Mouse (Mus musculus) CH12.LX (cell line): ENCODE results near the gene Rbm6. TPM values are rescaled to one million over a fixed set of nuclear protein-coding genes. Genes with fewer than 3 reads are reported as not detected.

Source experiments
- DNase-seq: peaks from one replicate; pipeline ENCODE4 v3.0.0-alpha.2; 2013; ENCODE audit errors: extremely low read depth
- H3K27ac ChIP-seq: 2 replicates; pipeline ENCODE4 v1.5.1; 2012; ENCODE audit warnings: low read depth, mild to moderate bottlenecking, control low read depth, moderate library complexity; ENCODE audit not compliant: insufficient read depth
- H3K27me3 ChIP-seq: replicated peaks from 2 replicates; pipeline ENCODE3; 2012; ENCODE audit warnings: inconsistent platforms
- H3K36me3 ChIP-seq, 2 experiments: replicated peaks in 1 of 2; 2 replicates each; pipeline versions ENCODE3 to v1.6.1; 2012; ENCODE audit warnings: inconsistent platforms in 1 of 2, low read length in 1 of 2, mild to moderate bottlenecking in 1 of 2, mixed read lengths in 1 of 2, moderate library complexity in 1 of 2; ENCODE audit not compliant: control insufficient read depth in 1 of 2, insufficient read depth in 1 of 2
- H3K4me1 ChIP-seq, 2 experiments: 2 replicates each; pipeline ENCODE4 v1.6.1; 2012; ENCODE audit warnings: inconsistent platforms in 1 of 2, moderate library complexity in 1 of 2; ENCODE audit not compliant: insufficient read depth in 2 of 2, control insufficient read depth in 1 of 2
- H3K4me2 ChIP-seq: 2 replicates; pipeline ENCODE4 v1.6.1; 2012; ENCODE audit warnings: low read depth, mild to moderate bottlenecking, control low read depth; ENCODE audit not compliant: poor library complexity, insufficient read depth, severe bottlenecking
- H3K4me3 ChIP-seq, 3 experiments: fragments of 150-350 bp in 1 of 3; sonication (generic) in 1 of 3; replicated peaks in 1 of 3; 2 replicates each; pipeline versions ENCODE3 to v1.5.1; 2011 to 2012; ENCODE audit warnings: low read depth in 2 of 3, low read length in 2 of 3, mild to moderate bottlenecking in 2 of 3, moderate library complexity in 2 of 3, control low read depth in 1 of 3, improper control_type of control experiment in 1 of 3, inconsistent platforms in 1 of 3, mixed read lengths in 1 of 3; ENCODE audit not compliant: poor library complexity in 1 of 3
- H3K79me2 ChIP-seq: replicated peaks from 2 replicates; pipeline ENCODE4 v1.6.1; 2012; ENCODE audit warnings: mild to moderate bottlenecking, moderate library complexity; ENCODE audit not compliant: control insufficient read depth, poor library complexity, insufficient read depth, severe bottlenecking; ENCODE audit errors: extremely low read depth
- H3K9ac ChIP-seq: 2 replicates; pipeline ENCODE4 v1.6.1; 2012; ENCODE audit warnings: low read depth, mild to moderate bottlenecking, control low read depth, moderate library complexity; ENCODE audit not compliant: insufficient read depth
- H3K9me3 ChIP-seq: replicated peaks from 2 replicates; pipeline ENCODE3; 2012; ENCODE audit warnings: low read length, inconsistent platforms, mixed read lengths
- BHLHE40 ChIP-seq: IDR thresholded peaks from 2 replicates; pipeline ENCODE4 v1.6.1; 2011; ENCODE audit warnings: mild to moderate bottlenecking, low read depth, low read length, improper control_type of control experiment
- CHD1 ChIP-seq: IDR thresholded peaks from 2 replicates; pipeline ENCODE4 v1.6.1; 2012; ENCODE audit warnings: low read depth, low read length, improper control_type of control experiment, inconsistent platforms
- CHD2 ChIP-seq: IDR thresholded peaks from 2 replicates; pipeline ENCODE4 v1.6.1; 2011; ENCODE audit warnings: low read length, improper control_type of control experiment
- E2F4 ChIP-seq: IDR thresholded peaks from 2 replicates; pipeline ENCODE4 v1.6.1; 2011; ENCODE audit warnings: low read depth, low read length, improper control_type of control experiment; ENCODE audit not compliant: insufficient replicate concordance
- ELF1 ChIP-seq: IDR thresholded peaks from 2 replicates; pipeline ENCODE4 v1.6.1; 2014; ENCODE audit warnings: low read depth, mild to moderate bottlenecking, inconsistent platforms, low read length, improper control_type of control experiment
- EP300 ChIP-seq: IDR thresholded peaks from 2 replicates; pipeline ENCODE4 v1.6.1; 2011; ENCODE audit warnings: low read length, improper control_type of control experiment
- ETS1 ChIP-seq: conservative IDR thresholded peaks from 2 replicates; pipeline ENCODE4 v1.6.1; 2012; ENCODE audit warnings: low read depth, mild to moderate bottlenecking, inconsistent platforms, low read length, improper control_type of control experiment, moderate library complexity
- GABPA ChIP-seq: IDR thresholded peaks from 2 replicates; pipeline ENCODE4 v1.6.1; 2012; ENCODE audit warnings: low read depth, low read length, improper control_type of control experiment, inconsistent platforms; ENCODE audit not compliant: insufficient replicate concordance
- HCFC1 ChIP-seq: IDR thresholded peaks from 2 replicates; pipeline ENCODE4 v1.6.1; 2012; ENCODE audit warnings: low read depth, mild to moderate bottlenecking, inconsistent platforms, low read length, improper control_type of control experiment
- IRF4 ChIP-seq: IDR thresholded peaks from 2 replicates; pipeline ENCODE4 v1.6.1; 2014; ENCODE audit warnings: low read depth, mild to moderate bottlenecking, inconsistent platforms, low read length, improper control_type of control experiment
- JUN ChIP-seq: IDR thresholded peaks from 2 replicates; pipeline ENCODE4 v1.6.1; 2011; ENCODE audit warnings: low read depth, mild to moderate bottlenecking, low read length, improper control_type of control experiment, moderate library complexity; ENCODE audit not compliant: insufficient read depth
- JUND ChIP-seq: conservative IDR thresholded peaks from 2 replicates; pipeline ENCODE4 v1.6.1; 2011; ENCODE audit warnings: low read depth, low read length, improper control_type of control experiment
- KAT2A ChIP-seq: IDR thresholded peaks from 2 replicates; pipeline ENCODE4 v1.6.1; 2012; ENCODE audit warnings: low read length, improper control_type of control experiment, inconsistent platforms; ENCODE audit not compliant: insufficient replicate concordance
- MAFK ChIP-seq: IDR thresholded peaks from 2 replicates; pipeline ENCODE4 v1.6.1; 2011; ENCODE audit warnings: low read length, improper control_type of control experiment; ENCODE audit not compliant: insufficient replicate concordance
- MAX ChIP-seq: IDR thresholded peaks from 2 replicates; pipeline ENCODE4 v1.6.1; 2011; ENCODE audit warnings: low read length, improper control_type of control experiment
- MAZ ChIP-seq: IDR thresholded peaks from 2 replicates; pipeline ENCODE4 v1.6.1; 2012; ENCODE audit warnings: low read depth, mild to moderate bottlenecking, inconsistent platforms, low read length, improper control_type of control experiment, moderate library complexity
- MEF2A ChIP-seq: IDR thresholded peaks from 2 replicates; pipeline ENCODE4 v1.6.1; 2014; ENCODE audit warnings: low read depth, mild to moderate bottlenecking, inconsistent platforms, low read length, improper control_type of control experiment, borderline replicate concordance
- MYC ChIP-seq: IDR thresholded peaks from 2 replicates; pipeline ENCODE4 v1.6.1; 2011; ENCODE audit warnings: low read depth, mild to moderate bottlenecking, improper control_type of control experiment, low read length
- NELFE ChIP-seq: IDR thresholded peaks from 2 replicates; pipeline ENCODE4 v1.6.1; 2011; ENCODE audit warnings: low read depth, low read length, improper control_type of control experiment
- PAX5 ChIP-seq: IDR thresholded peaks from 2 replicates; pipeline ENCODE4 v1.6.1; 2012; ENCODE audit warnings: low read length, inconsistent platforms, mixed read lengths
- POLR2AphosphoS2 ChIP-seq: IDR thresholded peaks from 2 replicates; pipeline ENCODE4 v1.6.1; 2011; ENCODE audit warnings: low read depth, low read length, improper control_type of control experiment
- RAD21 ChIP-seq: IDR thresholded peaks from 2 replicates; pipeline ENCODE4 v1.6.1; 2011; ENCODE audit warnings: low read depth, mild to moderate bottlenecking, low read length, improper control_type of control experiment, moderate library complexity
- RCOR1 ChIP-seq: conservative IDR thresholded peaks from 2 replicates; pipeline ENCODE4 v1.6.1; 2012; ENCODE audit warnings: low read depth, mild to moderate bottlenecking, inconsistent platforms, low read length, improper control_type of control experiment
- SIN3A ChIP-seq: IDR thresholded peaks from 2 replicates; pipeline ENCODE4 v1.6.1; 2012; ENCODE audit warnings: low read length, improper control_type of control experiment, inconsistent platforms
- SMC3 ChIP-seq: IDR thresholded peaks from 2 replicates; pipeline ENCODE4 v1.6.1; 2011; ENCODE audit warnings: low read depth, low read length, improper control_type of control experiment
- TBP ChIP-seq: conservative IDR thresholded peaks from 2 replicates; pipeline ENCODE4 v1.6.1; 2011; ENCODE audit warnings: low read depth, low read length, improper control_type of control experiment
- USF1 ChIP-seq: IDR thresholded peaks from 2 replicates; pipeline ENCODE4 v1.6.1; 2014; ENCODE audit warnings: low read depth, mild to moderate bottlenecking, inconsistent platforms, low read length, improper control_type of control experiment
- ZMIZ1 ChIP-seq: IDR thresholded peaks from 2 replicates; pipeline ENCODE4 v1.6.1; 2012; ENCODE audit warnings: low read depth, mild to moderate bottlenecking, inconsistent platforms, low read length, improper control_type of control experiment
- ZNF384 ChIP-seq: IDR thresholded peaks from 2 replicates; pipeline ENCODE4 v1.6.1; 2012; ENCODE audit warnings: low read depth, low read length, improper control_type of control experiment, inconsistent platforms
- dilution Hi-C: fragments of 300-500 bp; cut with MboI; formaldehyde crosslinking; loops from 2 replicates; pipeline ENCODE4 v1.14.3; 2020; ENCODE audit warnings: low sequenced_read_pairs; ENCODE audit not compliant: extremely low pct_unique_long_range_greater_than_20kb, extremely low pct_ligation_motif_present
- in situ Hi-C: fragments of 300-500 bp; cut with MboI; formaldehyde crosslinking; loops from 3 replicates; pipeline ENCODE4 v1.14.3; 2019; ENCODE audit warnings: low sequenced_read_pairs, low pct_ligation_motif_present, low pct_unique_long_range_greater_than_20kb, mixed read lengths
- polyA plus RNA-seq: library from polyadenylated mRNA; unstranded; fragments of >175 nt; gene quantifications from 2 replicates; pipeline ENCODE4 v1.2.1, GENCODE M21; 2012; ENCODE audit warnings: low read depth; ENCODE audit not compliant: insufficient read length
- total RNA-seq, 2 experiments: library from RNA; depleted of rRNA; stranded (reverse); fragments of 300-350 nt in 1 of 2; fragments of >200 nt in 1 of 2; gene quantifications; 2 replicates each; pipeline ENCODE4 v1.2.3; 2012 to 2014

Rbm6 gene
- total and polyA plus RNA-seq, 3 experiments, result 39.1 to 56.6 (median 43.3) TPM

- Histone ChIP-seq H3K27ac (no peak overlapping the region), H3K9me3 (no peaks in the 10 kb centered on the region), H3K4me3 (no peak overlapping the region), H3K36me3 (peaks cover 13 to 20% of the 10 kb centered on the region in 2 experiments), H3K79me2 (no peaks in the 10 kb centered on the region), H3K4me2 (no peak overlapping the region), H3K9ac (no peak overlapping the region), H3K4me1 (no peaks in the 10 kb centered on the region), H3K27me3 (peaks cover 51% of the 10 kb centered on the region)
- TF ChIP-seq ELF1 (no peak), EP300 (no peak), BHLHE40 (no peak), ZMIZ1 (no peak), POLR2AphosphoS2 (no peak), SIN3A (no peak), NELFE (no peak), MAX (no peak), MAZ (no peak), ZNF384 (no peak), HCFC1 (no peak), JUND (no peak), KAT2A (no peak), SMC3 (no peak), RCOR1 (no peak), MEF2A (no peak), IRF4 (no peak), RAD21 (no peak)
- dilution Hi-C loops (no loop called here), in situ Hi-C loops (no loop called here)
- DNase-seq, result no peak
Observed at GRCm38 (mm10) chr9:107734567-107734971, 138.5 kb downstream of the Rbm6 start.

- Histone ChIP-seq H3K4me1 (no peaks in the 10 kb centered on the region), H3K9me3 (no peaks in the 10 kb centered on the region), H3K4me2 (no peak overlapping the region), H3K9ac (no peak overlapping the region), H3K27me3 (peaks cover 71% of the 10 kb centered on the region), H3K4me3 (no peak overlapping the region), H3K36me3 (no peaks in the 10 kb centered on the region), H3K27ac (no peak overlapping the region), H3K79me2 (no peaks in the 10 kb centered on the region)
- no peak for DNase-seq
- dilution Hi-C loops (no loop called here), in situ Hi-C loops (no loop called here)
- TF ChIP-seq CHD2 (no peak), PAX5 (no peak), GABPA (no peak), CHD1 (no peak), ETS1 (no peak), MAFK (no peak), ZMIZ1 (no peak), SIN3A (no peak), SMC3 (no peak), MYC (no peak), RAD21 (no peak), USF1 (no peak), TBP (no peak), NELFE (no peak), E2F4 (no peak), KAT2A (no peak), JUN (no peak), MAZ (no peak)
Observed at GRCm38 (mm10) chr9:107729709-107730108, 143.3 kb downstream of the Rbm6 start.
